Comparison of ENCODE assay signal across 24 mouse cellular contexts in the genomic region with DNA sequence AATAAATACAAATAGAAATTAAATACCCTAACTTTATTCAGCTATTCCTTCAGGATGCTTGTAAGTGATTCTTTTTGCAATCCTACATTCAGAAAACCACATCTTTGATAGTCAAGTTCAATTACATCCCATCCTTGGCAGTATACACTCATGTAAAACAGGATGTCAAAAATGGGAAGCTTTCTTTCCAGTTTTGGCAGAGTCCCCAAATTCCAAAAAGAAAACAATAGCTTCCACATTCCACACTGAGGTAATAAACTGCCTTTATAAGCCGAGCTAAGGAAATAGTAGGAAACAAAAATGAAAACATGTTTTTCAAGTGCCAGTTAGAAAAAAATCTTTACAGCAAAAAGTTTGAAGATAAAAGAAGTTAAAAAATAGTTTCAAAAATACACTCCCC. TPM values are rescaled to one million over a fixed set of nuclear protein-coding genes. Genes with fewer than 3 reads are reported as not detected.
DNase-seq lines count a peak whose midpoint lies in the region; ATAC-seq and TF ChIP-seq lines count a peak whose summit lies in the region.
"Had no signal": no experiment of that assay in that cellular context is flagged by ENCODE, and none has a peak within 500 bp of the region (broad histone marks: within the 10 kb centered on the region; RNA-seq: fewer than 3 reads in every experiment).

No protein-coding gene starts in this region.

- no peak overlapping the region for H3K4me2 ChIP-seq in forebrain, embryonic 14.5 days (ENCODE audit: low read length)
- no peak overlapping the region for H3K4me2 ChIP-seq in forebrain, embryonic 12.5 days
- no peak overlapping the region for H3K4me2 ChIP-seq in lung, embryonic 14.5 days
- H3K4me2 ChIP-seq: forebrain, embryonic 15.5 days; heart, embryonic 13.5 days; hindbrain, embryonic 13.5 days; intestine, embryonic 15.5 days; limb, embryonic 15.5 days; midbrain, embryonic 11.5 days had no signal

- H3K36me3 ChIP-seq in forebrain, embryonic 14.5 days (ENCODE audit: control insufficient read depth, insufficient read depth, low read length), result no peaks in the 10 kb centered on the region
- no peaks in the 10 kb centered on the region for H3K36me3 ChIP-seq in forebrain, embryonic 12.5 days (replicated peaks)
- H3K36me3 ChIP-seq in lung, embryonic 14.5 days (ENCODE audit: insufficient read depth), result no peaks in the 10 kb centered on the region
- H3K36me3 ChIP-seq: forebrain, embryonic 15.5 days; heart, embryonic 13.5 days; hindbrain, embryonic 13.5 days; intestine, embryonic 15.5 days; limb, embryonic 15.5 days had no signal

- 23% methylated on average over 1 of the region's 1 CpGs for WGBS in forebrain, embryonic 14.5 days
- 64% methylated on average over 1 of the region's 1 CpGs for WGBS in forebrain, embryonic 12.5 days
- WGBS in lung, embryonic 14.5 days, result 17% methylated on average over 1 of the region's 1 CpGs

- no peaks in the 10 kb centered on the region for H3K27me3 ChIP-seq in forebrain, embryonic 14.5 days (replicated peaks; ENCODE audit: control insufficient read depth, insufficient read depth, low read length)
- no peaks in the 10 kb centered on the region for H3K27me3 ChIP-seq in forebrain, embryonic 12.5 days
- no peaks in the 10 kb centered on the region for H3K27me3 ChIP-seq in lung, embryonic 14.5 days (ENCODE audit: insufficient read depth, low read length)
- H3K27me3 ChIP-seq: CH12.LX; forebrain, embryonic 15.5 days; heart, embryonic 13.5 days; hindbrain, embryonic 13.5 days; intestine, embryonic 15.5 days; limb, embryonic 15.5 days had no signal

- H3K9me3 ChIP-seq in forebrain, embryonic 14.5 days (replicated peaks; ENCODE audit: control insufficient read depth, low read length), result no peaks in the 10 kb centered on the region
- no peaks in the 10 kb centered on the region for H3K9me3 ChIP-seq in forebrain, embryonic 12.5 days
- H3K9me3 ChIP-seq in lung, embryonic 14.5 days (ENCODE audit: low read depth, low read length), result no peaks in the 10 kb centered on the region
- H3K9me3 ChIP-seq: forebrain, embryonic 15.5 days; heart, embryonic 13.5 days; hindbrain, embryonic 13.5 days; intestine, embryonic 15.5 days; limb, embryonic 15.5 days had no signal

- intact Hi-C loops in heart, postnatal 10 days (cut with DNase I), result loop anchor here (5.0 kb wide), 1 partner anchor 57 kb away; the partner anchor contains the start of gene Meox2
- intact Hi-C loops in heart, postnatal 25 days (cut with DNase I), result loop anchor here (2.0 kb wide), 1 partner anchor 56 kb away; no protein-coding TSS in a partner anchor

- H3K27ac ChIP-seq in forebrain, embryonic 14.5 days (ENCODE audit: low read depth, low read length), result no peak overlapping the region
- no peak overlapping the region for H3K27ac ChIP-seq in forebrain, embryonic 12.5 days
- no peak overlapping the region for H3K27ac ChIP-seq in lung, embryonic 14.5 days (ENCODE audit: low read depth)
- H3K27ac ChIP-seq: forebrain, embryonic 15.5 days; heart, embryonic 13.5 days; hindbrain, embryonic 13.5 days; intestine, embryonic 15.5 days; limb, embryonic 15.5 days; macrophage had no signal

- peak; percentile 10 for DNase-seq in forebrain, embryonic 14.5 days (ENCODE audit: low spot score)
- DNase-seq in heart, postnatal 10 days, result peak; percentile 24 to 40
- no peak for DNase-seq in heart, postnatal 25 days (ENCODE audit: low spot score)
- DNase-seq in lung, embryonic 14.5 days, result peak; percentile 81
- DNase-seq in lung, postnatal 14 days, result no peak
- DNase-seq in lung, postnatal 25 days (ENCODE audit: low spot score), result peak; percentile 24
- no peak for DNase-seq in ovary, postnatal 36 days (ENCODE audit: low spot score)
- DNase-seq: adrenal gland, adult 2 months; cerebellum, adult 11 months; cerebellum, postnatal 25 days; kidney, postnatal 4 days; right cerebral cortex, postnatal 25 days; thymus, postnatal 36 days had no signal

- no peaks in the 10 kb centered on the region for H3K4me1 ChIP-seq in forebrain, embryonic 14.5 days (ENCODE audit: control insufficient read depth, insufficient read depth, low read length)
- H3K4me1 ChIP-seq in forebrain, embryonic 12.5 days, result no peaks in the 10 kb centered on the region
- no peaks in the 10 kb centered on the region for H3K4me1 ChIP-seq in lung, embryonic 14.5 days (ENCODE audit: insufficient read depth)
- H3K4me1 ChIP-seq: forebrain, embryonic 15.5 days; heart, embryonic 13.5 days; hindbrain, embryonic 13.5 days; intestine, embryonic 15.5 days; limb, embryonic 15.5 days had no signal

- ATAC-seq in forebrain, embryonic 14.5 days, result no peak
- ATAC-seq in forebrain, embryonic 12.5 days (ENCODE audit: low FRiP score), result no peak
- ATAC-seq in lung, embryonic 14.5 days (ENCODE audit: insufficient read depth), result no peak; the same call in 1 of the 2 replicates
- ATAC-seq: forebrain, embryonic 15.5 days; intestine, embryonic 15.5 days had no signal

- no peak overlapping the region for H3K9ac ChIP-seq in forebrain, embryonic 14.5 days (ENCODE audit: low read length)
- no peak overlapping the region for H3K9ac ChIP-seq in forebrain, embryonic 12.5 days
- no peak overlapping the region for H3K9ac ChIP-seq in lung, embryonic 14.5 days
- H3K9ac ChIP-seq: forebrain, embryonic 15.5 days; heart, embryonic 13.5 days; hindbrain, embryonic 13.5 days; intestine, embryonic 15.5 days; limb, embryonic 15.5 days had no signal

- TF ChIP-seq CTCF in lung, embryonic 14.5 days (IDR thresholded peaks at IDR 0.05; ENCODE audit: low read depth), result no peak

- no peak overlapping the region for H3K4me3 ChIP-seq in forebrain, embryonic 14.5 days (ENCODE audit: low read depth, low read length)
- H3K4me3 ChIP-seq in forebrain, embryonic 12.5 days (replicated peaks), result no peak overlapping the region
- no peak overlapping the region for H3K4me3 ChIP-seq in lung, embryonic 14.5 days (ENCODE audit: low read depth, low read length)
- H3K4me3 ChIP-seq: forebrain, embryonic 15.5 days; heart, embryonic 13.5 days; hindbrain, embryonic 13.5 days; intestine, embryonic 15.5 days; limb, embryonic 15.5 days had no signal

RNA-seq across cellular contexts. Expression of gene Meox2, which starts 57.7 kb away (rescaled TPM):
- polyA plus RNA-seq in forebrain, embryonic 14.5 days (2014; fragmentation: Nextera tagmentation; extraction: Ambion mirVana), result 0.14 TPM in 1 of 2 replicates, not detected in the other
- 0.59 and 0.69 TPM in 2 replicates for polyA plus RNA-seq in forebrain, embryonic 12.5 days (2016; fragmentation: Nextera tagmentation; extraction: Ambion mirVana)
- total RNA-seq in heart, postnatal 10 days (2021), result 10 to 100 TPM; 24.6 to 30.9 TPM
- 10 to 100 TPM; 12.4 to 15.4 TPM for total RNA-seq in heart, postnatal 25 days (2021)
- polyA plus RNA-seq in lung, embryonic 14.5 days (2014; fragmentation: Nextera tagmentation; extraction: Ambion mirVana), result 31.7 and 34.4 TPM in 2 replicates
- total RNA-seq: CH12.LX; layer of hippocampus, postnatal 10 days; left cerebral cortex, postnatal 10 days had no signal
- polyA plus RNA-seq: macrophage had no signal

Comparison
In these comparisons a context has a peak if more than half of its experiments do, and no peak if none do; other contexts are left out.
1. DNase-seq: peak in forebrain, embryonic 14.5 days (single experiment), heart, postnatal 10 days (2 of 2), lung, embryonic 14.5 days (single experiment) and lung, postnatal 25 days (single experiment); none in heart, postnatal 25 days (single experiment), lung, postnatal 14 days (single experiment) and ovary, postnatal 36 days (single experiment).
2. RNA of gene Meox2, which starts 57.7 kb away (polyA plus RNA-seq): 31.7 to 34.4 TPM in lung, embryonic 14.5 days; 0.59 to 0.69 TPM in forebrain, embryonic 12.5 days and 0.14 TPM in forebrain, embryonic 14.5 days; every median in the first group is over 10 times any median in the second.